Mouse (Mus musculus) forebrain, postnatal 0 days (tissue): ENCODE measurements around the gene Tedc2. TPM values are rescaled to one million over a fixed set of nuclear protein-coding genes. Genes with fewer than 3 reads are reported as not detected.

ENCODE experiments used
- ATAC-seq: fragments of 200-750 bp; cut with Nextera tagmentation; 2 replicates; pipeline ENCODE4 v1.8.0; 2017; ENCODE audit warnings: mild to moderate bottlenecking, moderate library complexity
- DNase-seq: peaks from one replicate; pipeline ENCODE4 v3.0.0-alpha.2; 2015
- H3K27ac ChIP-seq: fragments of 300-500 bp; sonication (generic); 2 replicates; pipeline ENCODE4 v1.5.1; 2014; ENCODE audit warnings: low read depth, mild to moderate bottlenecking, antibody characterized with exemption, low read length, moderate library complexity, mixed read lengths
- H3K27me3 ChIP-seq: fragments of 300-500 bp; sonication (generic); 2 replicates; pipeline ENCODE4 v1.6.1; 2014; ENCODE audit warnings: mild to moderate bottlenecking, low read length, mixed read lengths; ENCODE audit not compliant: insufficient read depth
- H3K36me3 ChIP-seq: fragments of 300-500 bp; sonication (generic); 2 replicates; pipeline ENCODE4 v1.6.1; 2014; ENCODE audit warnings: mild to moderate bottlenecking, moderate library complexity; ENCODE audit not compliant: insufficient read depth
- H3K4me1 ChIP-seq: fragments of 300-500 bp; sonication (generic); 2 replicates; pipeline ENCODE4 v1.6.1; 2014; ENCODE audit warnings: antibody characterized with exemption; ENCODE audit not compliant: insufficient read depth
- H3K4me2 ChIP-seq: fragments of 300-500 bp; sonication (generic); 2 replicates; pipeline ENCODE4 v1.6.1; 2014; ENCODE audit warnings: low read depth, mild to moderate bottlenecking, moderate library complexity
- H3K4me3 ChIP-seq: fragments of 300-500 bp; sonication (generic); 2 replicates; pipeline ENCODE4 v1.5.1; 2014; ENCODE audit warnings: low read depth, low read length, mixed read lengths
- H3K9ac ChIP-seq: fragments of 300-500 bp; sonication (generic); 2 replicates; pipeline ENCODE4 v1.6.1; 2014; ENCODE audit warnings: mild to moderate bottlenecking
- H3K9me3 ChIP-seq: fragments of 300-500 bp; sonication (generic); 2 replicates; pipeline ENCODE4 v1.6.1; 2016; ENCODE audit warnings: low read length
- CTCF ChIP-seq: sonication (generic); IDR thresholded peaks from 2 replicates; pipeline ENCODE4 v1.5.1; 2016; ENCODE audit warnings: antibody characterized with exemption, control low read depth, low read depth
- WGBS: fragments of 180-500 bp; shearing (Covaris S2); extraction: QIAGEN DNeasy Blood & Tissue Kit; methylation state at CpG from one replicate; pipeline ENCODE4 v1.1.7; 2014; 5-methylcytosine and 5-hydroxymethylcytosine counted together
- polyA plus RNA-seq: library from polyadenylated mRNA; unstranded; fragments of >200 nt; fragmentation: Nextera tagmentation; extraction: Ambion mirVana; gene quantifications from 2 replicates; pipeline ENCODE4 v1.2.1, GENCODE M21; 2015
- total RNA-seq: library from RNA; depleted of rRNA; stranded (reverse); fragments of >200 nt; gene quantifications from 2 replicates; pipeline ENCODE4 v1.2.3, GENCODE M21; 2014

The Tedc2 gene
- total and polyA plus RNA-seq, 2 experiments from 2014 or later = 9.6 to 19.7 TPM

DNA sequence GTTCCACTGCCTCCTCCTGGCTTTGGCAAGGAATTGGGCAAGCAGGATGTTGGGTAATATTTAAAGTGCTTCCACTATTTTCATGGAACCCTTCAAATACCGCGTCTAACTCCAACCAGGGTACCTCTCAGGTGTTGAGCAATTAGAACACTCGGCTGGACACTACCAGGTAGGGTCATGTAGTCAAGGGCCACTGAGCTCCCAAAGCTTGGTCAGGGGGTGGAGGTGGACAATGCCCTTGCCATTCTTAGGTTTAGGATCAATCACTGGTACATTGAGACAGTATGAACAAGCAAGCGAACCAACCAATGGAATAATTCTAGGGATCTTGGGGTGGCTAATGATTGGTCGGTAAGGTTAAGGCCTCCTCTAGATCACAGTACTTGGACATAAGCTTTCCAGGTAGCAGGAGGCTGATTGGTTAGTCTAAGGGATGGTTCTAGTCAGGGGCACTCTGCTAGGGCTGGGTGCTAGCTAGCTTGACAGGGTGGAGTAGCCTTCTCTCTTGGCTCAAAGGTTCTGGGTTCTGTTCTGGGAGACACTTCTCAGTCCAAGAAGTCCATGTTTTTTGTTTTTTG, 8.1 kb downstream of the Tedc2 start:
- H3K9ac ChIP-seq = no peak overlapping the region
- peak; percentile 72; the same call in 1 of the 2 replicates for TF ChIP-seq CTCF
- ATAC-seq (no peak), DNase-seq (no peak)
- no peak overlapping the region for H3K27ac ChIP-seq
- H3K4me3 ChIP-seq = peak overlapping the region; percentile 55; the same call in 1 of the 2 replicates
- H3K27me3 ChIP-seq = no peaks in the 10 kb centered on the region
- H3K36me3 ChIP-seq = peaks cover 18% of the 10 kb centered on the region
- H3K9me3 ChIP-seq = no peaks in the 10 kb centered on the region
- peak overlapping the region; percentile 100; the same call in 1 of the 2 replicates for H3K4me2 ChIP-seq
- 22% methylated on average over 5 of the region's 5 CpGs for WGBS
- peaks cover 30% of the 10 kb centered on the region for H3K4me1 ChIP-seq

GRCm38 (mm10) chr17:24211631-24212440, 8.8 kb downstream of the Tedc2 start:
- WGBS = 1% methylated on average over 37 of the region's 37 CpGs
- H3K9me3 ChIP-seq = no peaks in the 10 kb centered on the region
- H3K36me3 ChIP-seq = peaks cover 17% of the 10 kb centered on the region
- peaks cover 37% of the 10 kb centered on the region for H3K4me1 ChIP-seq
- peak overlapping the region; percentile 100 for H3K4me2 ChIP-seq
- DNase-seq = peak; percentile 94
- H3K27me3 ChIP-seq = no peaks in the 10 kb centered on the region
- H3K9ac ChIP-seq = peak overlapping the region; percentile 85
- peak; percentile 87 for ATAC-seq
- no peak; the same call in 1 of the 2 replicates for TF ChIP-seq CTCF
- H3K4me3 ChIP-seq = peak overlapping the region; percentile 55
- peak overlapping the region; percentile 87 for H3K27ac ChIP-seq

DNA sequence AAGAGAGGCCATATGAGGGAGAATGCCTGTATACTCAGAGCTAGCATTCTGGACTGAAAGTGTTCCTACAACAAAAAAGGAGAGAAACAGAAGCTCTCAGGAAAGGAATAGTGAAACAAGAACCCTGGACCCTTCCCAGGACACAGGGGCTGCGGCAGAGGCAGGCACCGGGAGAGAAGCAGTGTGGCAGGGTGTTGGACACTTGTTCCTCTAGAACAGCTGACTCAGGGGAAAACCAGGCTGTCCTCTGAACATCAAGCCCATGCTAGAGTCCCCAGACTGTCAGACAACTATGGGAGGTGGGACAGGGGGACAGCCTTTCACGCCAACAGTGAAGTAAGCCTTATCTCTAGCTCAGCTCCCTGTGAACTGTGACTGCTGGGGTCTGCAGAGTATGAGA, 10.1 kb downstream of the Tedc2 start:
- H3K27ac ChIP-seq = 0 out of 2 replicates have a peak overlapping the region, but pooled peaks have one; percentile 87

GRCm38 (mm10) chr17:24209916-24210240, 10.8 kb downstream of the Tedc2 start:
- Histone ChIP-seq H3K9me3 (no peaks in the 10 kb centered on the region), H3K4me2 (peak overlapping the region; percentile 97; the same call in 1 of the 2 replicates), H3K27ac (no peak overlapping the region), H3K4me3 (peak overlapping the region; percentile 52; the same call in 1 of the 2 replicates), H3K27me3 (no peaks in the 10 kb centered on the region), H3K36me3 (no peaks in the 10 kb centered on the region), H3K9ac (no peak overlapping the region), H3K4me1 (peaks cover 49% of the 10 kb centered on the region)
- DNase-seq (no peak), ATAC-seq (no peak)
- no peak for TF ChIP-seq CTCF
- 65% methylated on average over 3 of the region's 3 CpGs for WGBS

More for the DNA sequence above, 10.1 kb downstream of the Tedc2 start:
- H3K36me3 ChIP-seq = peaks cover 5% of the 10 kb centered on the region; the same call in 1 of the 2 replicates
- WGBS = 86% methylated on average over 3 of the region's 3 CpGs
- H3K4me3 ChIP-seq = no peak overlapping the region
- H3K4me1 ChIP-seq = peaks cover 48% of the 10 kb centered on the region
- 0 out of 2 replicates have a peak overlapping the region, but pooled peaks have one; percentile 100 for H3K4me2 ChIP-seq
- no peak for DNase-seq
- ATAC-seq = no peak
- H3K9me3 ChIP-seq = no peaks in the 10 kb centered on the region
- TF ChIP-seq CTCF = no peak
- no peaks in the 10 kb centered on the region for H3K27me3 ChIP-seq
- no peak overlapping the region for H3K9ac ChIP-seq

DNA sequence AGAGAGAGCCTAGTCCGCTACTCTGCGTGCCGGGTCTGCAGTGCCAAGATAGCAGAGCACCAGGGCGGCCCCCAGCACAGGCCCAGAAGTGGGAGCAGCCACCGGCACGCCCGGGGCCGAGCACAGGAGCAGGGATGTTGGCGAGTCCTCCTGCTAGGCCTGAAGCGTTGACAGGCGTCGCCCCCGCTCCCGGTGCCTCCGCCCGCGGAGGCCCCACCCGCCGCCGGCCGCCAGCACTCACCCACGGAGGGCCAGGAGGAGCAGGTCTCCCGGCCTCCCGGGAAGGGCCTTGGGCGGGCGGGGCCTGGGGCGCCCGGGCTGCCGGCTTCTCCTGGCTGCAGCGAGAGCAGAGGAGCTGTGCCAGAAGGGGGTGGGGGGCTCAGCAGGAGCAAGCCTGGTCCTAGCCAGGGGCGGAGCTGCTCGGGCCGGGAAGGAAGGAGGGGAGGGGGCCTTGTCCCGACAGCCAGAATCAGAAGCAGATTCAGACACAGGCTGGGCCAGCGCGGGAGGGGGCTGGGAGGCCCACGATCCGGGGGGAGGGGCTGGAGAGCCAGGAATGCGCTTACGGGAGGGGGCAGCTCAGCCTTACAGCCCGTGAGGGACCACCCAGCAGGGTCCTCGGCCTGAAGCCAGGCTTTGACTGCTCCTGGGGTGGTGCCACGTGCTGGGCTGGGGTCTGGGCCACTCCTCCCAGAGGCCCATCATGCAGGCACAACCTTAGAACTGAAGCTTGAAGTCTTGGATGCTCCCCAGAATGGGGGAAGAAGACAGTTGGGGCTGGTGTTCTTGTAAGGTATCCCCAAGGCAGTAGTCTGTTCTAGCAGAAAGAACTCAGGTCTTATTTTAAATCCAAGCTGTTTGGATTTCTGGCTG, 11.4 kb downstream of the Tedc2 start, which contains the start of gene Ntn3:
Gene Ntn3 (minus strand): TSS at position 489 of the 873 bp plus-strand sequence.
- Histone ChIP-seq H3K4me2 (peak within 1 kb of the TSS; percentile 97), H3K27ac (peak within 1 kb of the TSS; percentile 77), H3K9ac (peak within 1 kb of the TSS; percentile 81), H3K9me3 (no peaks in the 10 kb centered on the region), H3K4me1 (peaks cover 55% of the 10 kb centered on the region), H3K4me3 (peak within 1 kb of the TSS; percentile 52), H3K27me3 (no peaks in the 10 kb centered on the region), H3K36me3 (no peaks in the 10 kb centered on the region)
- TF ChIP-seq CTCF = no peak
- under 1% methylated on average over 33 of the region's 43 CpGs for WGBS
- DNase-seq (peak; percentile 75), ATAC-seq (peak; percentile 11)

- H3K27ac ChIP-seq = peak overlapping the region; percentile 77
- H3K9me3 ChIP-seq = no peaks in the 10 kb centered on the region
- TF ChIP-seq CTCF = no peak
- peak overlapping the region; percentile 97 for H3K4me2 ChIP-seq
- H3K9ac ChIP-seq = peak overlapping the region; percentile 81
- H3K4me1 ChIP-seq = peaks cover 58% of the 10 kb centered on the region
- ATAC-seq (no peak), DNase-seq (no peak)
- no peaks in the 10 kb centered on the region for H3K27me3 ChIP-seq
- H3K36me3 ChIP-seq = no peaks in the 10 kb centered on the region
- WGBS = 3% methylated on average over 29 of the region's 29 CpGs
- peak overlapping the region; percentile 52 for H3K4me3 ChIP-seq
Measured at GRCm38 (mm10) chr17:24208641-24209042, 12.0 kb downstream of the Tedc2 start.
